Mouse (Mus musculus): ENCODE results near the gene Lcn9. TPM values are rescaled to one million over a fixed set of nuclear protein-coding genes. Genes with fewer than 3 reads are reported as not detected.

Gene Lcn9
- polyA plus RNA-seq (2015; fragmentation: Nextera tagmentation; extraction: Ambion mirVana), result not detected in 2 replicates

GRCm38 (mm10) chr2:25822806-25823205, at the start of gene Lcn9:
TSS of gene Lcn9 (plus strand) at chr2:25823153.
- H3K36me3 ChIP-seq, result no peaks in the 10 kb centered on the region
- no peak within 1 kb of the TSS for H3K9ac ChIP-seq
- no peaks in the 10 kb centered on the region for H3K27me3 ChIP-seq
- no peak within 1 kb of the TSS for H3K4me3 ChIP-seq (replicated peaks)
- no peaks in the 10 kb centered on the region for H3K4me1 ChIP-seq
- H3K27ac ChIP-seq, result no peak within 1 kb of the TSS
- no peaks in the 10 kb centered on the region for H3K9me3 ChIP-seq (replicated peaks)
- ATAC-seq (replicated peaks; ENCODE audit: low FRiP score), result no peak
- 94% methylated on average over 1 of the region's 1 CpGs for WGBS
- no peak within 1 kb of the TSS for H3K4me2 ChIP-seq

DNA sequence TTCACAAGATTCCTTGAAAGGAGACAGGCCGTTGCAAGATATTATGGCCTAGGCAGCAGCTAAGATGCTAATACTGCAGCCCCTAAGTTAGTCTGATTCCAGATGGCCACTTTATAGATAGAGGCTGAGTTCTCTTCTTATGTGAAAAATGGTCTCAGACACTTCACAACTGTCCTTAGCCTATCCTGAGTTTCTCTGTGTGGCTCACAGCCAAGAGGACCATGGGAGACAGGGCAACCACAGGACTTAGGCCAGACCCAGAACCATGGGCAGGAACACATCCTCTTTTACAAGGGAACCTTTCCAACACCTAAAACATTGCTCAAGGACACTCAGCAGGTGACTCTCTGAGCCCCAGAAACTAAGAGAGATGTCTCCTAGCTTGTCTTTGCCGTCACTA, 49.4 kb upstream of the Lcn9 start:
- no peak overlapping the region for H3K9ac ChIP-seq
- no peaks in the 10 kb centered on the region for H3K36me3 ChIP-seq
- no peak overlapping the region for H3K4me2 ChIP-seq
- 91% methylated on average over 2 of the region's 2 CpGs for WGBS
- H3K27me3 ChIP-seq, result no peaks in the 10 kb centered on the region
- H3K4me3 ChIP-seq (replicated peaks), result no peak overlapping the region
- H3K4me1 ChIP-seq, result no peaks in the 10 kb centered on the region
- no peaks in the 10 kb centered on the region for H3K9me3 ChIP-seq (replicated peaks)
- no peak for ATAC-seq (replicated peaks; ENCODE audit: low FRiP score)
- no peak overlapping the region for H3K27ac ChIP-seq

DNA sequence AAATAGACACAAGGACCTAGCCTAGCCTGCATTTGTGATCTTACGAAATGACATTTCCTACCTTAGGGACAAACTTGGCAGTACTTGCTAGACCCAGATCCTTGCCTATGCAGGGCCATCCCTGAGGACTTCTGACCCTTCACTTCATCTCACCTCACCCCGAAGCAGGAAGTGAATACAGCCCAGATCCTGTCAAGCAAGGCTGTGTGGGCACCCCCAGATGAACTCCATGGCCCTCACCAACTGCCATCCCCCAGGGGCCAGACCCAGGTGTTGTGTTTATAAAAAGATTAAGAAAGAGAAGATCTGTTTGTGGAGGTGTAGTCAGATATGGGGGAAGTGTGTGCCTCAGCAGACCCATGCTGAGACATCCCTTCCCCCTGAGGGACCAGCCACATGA, 48.3 kb upstream of the Lcn9 start:
- H3K27ac ChIP-seq, result no peak overlapping the region

DNA sequence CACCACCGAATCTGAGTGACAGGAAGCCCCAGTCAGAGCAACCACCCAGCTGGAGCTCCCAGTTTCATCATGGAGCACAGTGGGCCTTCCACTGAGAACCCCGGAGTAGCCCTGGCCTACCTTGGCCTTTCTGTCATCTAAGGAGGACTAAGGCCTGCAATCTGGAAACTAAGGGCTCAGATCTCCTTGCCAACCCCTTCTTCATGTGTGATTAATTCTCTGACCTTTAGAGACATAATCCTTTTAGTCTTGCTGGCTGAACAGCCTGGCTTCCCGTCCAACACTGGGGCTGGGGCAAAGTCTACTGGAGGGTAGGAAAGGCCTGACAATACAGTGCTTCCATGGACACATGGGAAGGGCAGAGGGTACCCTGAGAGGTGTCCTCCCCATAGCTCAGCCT, 47.0 kb upstream of the Lcn9 start:
- H3K27me3 ChIP-seq, result no peaks in the 10 kb centered on the region

More for the DNA sequence above, 48.3 kb upstream of the Lcn9 start:
- 82% methylated on average over 2 of the region's 2 CpGs for WGBS
- Histone ChIP-seq H3K36me3 (no peaks in the 10 kb centered on the region), H3K4me1 (no peaks in the 10 kb centered on the region), H3K9me3 (replicated peaks) (no peaks in the 10 kb centered on the region), H3K27me3 (no peaks in the 10 kb centered on the region), H3K4me2 (no peak overlapping the region), H3K4me3 (replicated peaks) (no peak overlapping the region), H3K9ac (no peak overlapping the region)
- ATAC-seq (replicated peaks; ENCODE audit: low FRiP score), result no peak

DNA sequence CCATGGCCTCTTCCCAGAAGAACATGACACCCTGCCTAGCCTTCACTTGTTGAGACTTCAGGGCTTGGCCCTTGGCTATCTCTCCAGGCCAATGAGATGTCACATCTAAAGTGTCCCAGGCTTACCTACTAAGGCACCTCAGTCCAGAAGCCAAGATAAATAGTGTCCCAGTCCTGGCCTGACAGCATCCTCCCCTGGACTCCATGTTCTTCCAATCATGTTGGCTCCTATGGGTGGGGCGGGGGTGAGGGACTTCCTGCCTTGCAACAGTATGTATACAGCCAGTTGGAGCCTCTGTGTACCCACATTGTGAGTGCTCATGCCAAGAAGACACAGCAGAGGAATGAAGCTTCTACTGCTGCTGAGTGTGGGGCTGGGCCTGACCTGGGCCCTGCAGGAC, 46.2 kb upstream of the Lcn9 start, which contains the start of gene Lcn11:
Gene Lcn11 (plus strand): TSS at position 301 of the 400 bp plus-strand sequence.
- Histone ChIP-seq H3K4me1 (no peaks in the 10 kb centered on the region), H3K36me3 (no peaks in the 10 kb centered on the region), H3K27ac (no peak within 1 kb of the TSS), H3K4me2 (no peak within 1 kb of the TSS), H3K4me3 (replicated peaks) (no peak within 1 kb of the TSS), H3K9me3 (replicated peaks) (no peaks in the 10 kb centered on the region), H3K9ac (no peak within 1 kb of the TSS), H3K27me3 (no peaks in the 10 kb centered on the region)
- WGBS, result 93% methylated on average over 1 of the region's 1 CpGs
- ATAC-seq (replicated peaks; ENCODE audit: low FRiP score), result no peak

More for the DNA sequence above, 47.0 kb upstream of the Lcn9 start:
- Histone ChIP-seq H3K4me2 (no peak overlapping the region), H3K27ac (no peak overlapping the region), H3K4me1 (no peaks in the 10 kb centered on the region), H3K36me3 (no peaks in the 10 kb centered on the region), H3K4me3 (replicated peaks) (no peak overlapping the region), H3K9ac (no peak overlapping the region), H3K9me3 (replicated peaks) (no peaks in the 10 kb centered on the region)
- no peak for ATAC-seq (replicated peaks; ENCODE audit: low FRiP score)
- 56% methylated on average over 3 of the region's 3 CpGs for WGBS

- H3K27ac ChIP-seq, result no peak overlapping the region
- H3K27me3 ChIP-seq, result no peaks in the 10 kb centered on the region
- no peak overlapping the region for H3K4me3 ChIP-seq (replicated peaks)
- WGBS, result 88% methylated on average over 9 of the region's 9 CpGs
- no peaks in the 10 kb centered on the region for H3K4me1 ChIP-seq
- no peak overlapping the region for H3K4me2 ChIP-seq
- H3K9me3 ChIP-seq (replicated peaks), result no peaks in the 10 kb centered on the region
- no peak for ATAC-seq (replicated peaks; ENCODE audit: low FRiP score)
- H3K36me3 ChIP-seq, result no peaks in the 10 kb centered on the region
- H3K9ac ChIP-seq, result no peak overlapping the region
Measured at GRCm38 (mm10) chr2:25779076-25779475, 43.9 kb upstream of the Lcn9 start.

GRCm38 (mm10) chr2:25780921-25781320, 42.0 kb upstream of the Lcn9 start:
- Histone ChIP-seq H3K4me1 (no peaks in the 10 kb centered on the region), H3K9me3 (replicated peaks) (no peaks in the 10 kb centered on the region), H3K4me2 (no peak overlapping the region), H3K36me3 (no peaks in the 10 kb centered on the region), H3K9ac (no peak overlapping the region), H3K4me3 (replicated peaks) (no peak overlapping the region), H3K27ac (no peak overlapping the region), H3K27me3 (no peaks in the 10 kb centered on the region)
- WGBS, result 36% methylated on average over 4 of the region's 4 CpGs
- ATAC-seq (replicated peaks; ENCODE audit: low FRiP score), result no peak

GRCm38 (mm10) chr2:25781957-25782356, 41.0 kb upstream of the Lcn9 start, which contains the start of gene Gm13539:
TSS of gene Gm13539 (plus strand) at chr2:25782257.
- H3K36me3 ChIP-seq, result no peaks in the 10 kb centered on the region
- no peak within 1 kb of the TSS for H3K4me3 ChIP-seq (replicated peaks)
- no peak within 1 kb of the TSS for H3K27ac ChIP-seq
- H3K4me1 ChIP-seq, result no peaks in the 10 kb centered on the region
- 93% methylated on average over 3 of the region's 3 CpGs for WGBS
- no peak for ATAC-seq (replicated peaks; ENCODE audit: low FRiP score)
- H3K9me3 ChIP-seq (replicated peaks), result no peaks in the 10 kb centered on the region
- no peak within 1 kb of the TSS for H3K9ac ChIP-seq
- no peaks in the 10 kb centered on the region for H3K27me3 ChIP-seq
- H3K4me2 ChIP-seq, result no peak within 1 kb of the TSS

GRCm38 (mm10) chr2:25785573-25786322, 37.2 kb upstream of the Lcn9 start:
- Histone ChIP-seq H3K4me2 (no peak overlapping the region), H3K4me1 (no peaks in the 10 kb centered on the region), H3K9ac (no peak overlapping the region), H3K27ac (no peak overlapping the region), H3K36me3 (no peaks in the 10 kb centered on the region), H3K4me3 (replicated peaks) (no peak overlapping the region), H3K27me3 (no peaks in the 10 kb centered on the region), H3K9me3 (replicated peaks) (no peaks in the 10 kb centered on the region)
- 75% methylated on average over 5 of the region's 5 CpGs for WGBS
- no peak for ATAC-seq (replicated peaks; ENCODE audit: low FRiP score)

- H3K9ac ChIP-seq, result no peak overlapping the region
- no peaks in the 10 kb centered on the region for H3K4me1 ChIP-seq
- H3K4me3 ChIP-seq (replicated peaks), result no peak overlapping the region
- no peaks in the 10 kb centered on the region for H3K36me3 ChIP-seq
- 77% methylated on average over 3 of the region's 3 CpGs for WGBS
- no peaks in the 10 kb centered on the region for H3K27me3 ChIP-seq
- no peak for ATAC-seq (replicated peaks; ENCODE audit: low FRiP score)
- no peaks in the 10 kb centered on the region for H3K9me3 ChIP-seq (replicated peaks)
- H3K4me2 ChIP-seq, result no peak overlapping the region
- H3K27ac ChIP-seq, result no peak overlapping the region
Measured at GRCm38 (mm10) chr2:25789092-25789491, 33.9 kb upstream of the Lcn9 start.

DNA sequence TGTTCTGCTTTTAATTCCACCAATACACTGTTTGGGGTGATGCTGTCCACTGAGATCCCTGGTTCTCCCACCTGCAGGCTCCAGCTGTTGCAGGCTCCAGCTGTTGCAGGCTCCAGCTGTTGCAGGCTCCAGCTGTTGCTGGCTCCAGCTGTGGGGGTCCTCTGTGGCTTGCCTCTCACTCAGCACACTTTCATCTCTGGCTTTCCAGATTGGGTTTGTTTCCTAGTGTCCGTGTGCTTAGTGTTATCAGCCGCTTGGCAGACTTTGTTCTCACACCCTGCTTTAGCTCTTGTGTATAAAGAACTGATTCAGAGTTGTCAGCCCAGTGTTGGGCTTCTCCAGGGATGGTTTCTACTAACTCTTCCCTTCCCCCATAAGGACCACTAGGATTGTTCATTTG, 25.3 kb upstream of the Lcn9 start:
- no peaks in the 10 kb centered on the region for H3K9me3 ChIP-seq (replicated peaks)
- H3K36me3 ChIP-seq, result no peaks in the 10 kb centered on the region
- H3K4me2 ChIP-seq, result no peak overlapping the region
- H3K4me1 ChIP-seq, result no peaks in the 10 kb centered on the region
- WGBS, result 28% methylated on average over 2 of the region's 2 CpGs
- H3K27ac ChIP-seq, result no peak overlapping the region
- H3K4me3 ChIP-seq (replicated peaks), result no peak overlapping the region
- ATAC-seq (replicated peaks; ENCODE audit: low FRiP score), result no peak
- no peak overlapping the region for H3K9ac ChIP-seq
- no peaks in the 10 kb centered on the region for H3K27me3 ChIP-seq

DNA sequence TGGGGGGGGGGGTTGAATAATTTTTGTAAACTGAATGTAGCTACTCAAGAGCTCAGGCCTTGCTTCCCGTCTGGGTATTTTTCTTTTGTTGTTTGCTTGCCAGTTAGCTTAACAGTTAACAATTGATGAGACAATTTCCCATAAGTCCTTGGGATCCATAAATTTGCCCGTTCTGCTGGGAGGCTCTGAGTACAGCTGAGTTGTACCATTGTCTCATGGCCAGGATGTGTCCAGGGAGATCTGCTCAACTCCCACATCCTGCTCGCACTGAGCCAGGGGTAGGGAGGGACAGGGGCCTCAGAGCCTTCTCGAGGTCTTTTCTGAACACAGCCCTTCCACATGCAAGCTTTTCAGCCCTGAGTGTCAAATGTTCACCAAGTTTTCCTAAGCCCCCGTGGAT, 24.9 kb upstream of the Lcn9 start:
- no peak overlapping the region for H3K4me3 ChIP-seq (replicated peaks)
- H3K4me1 ChIP-seq, result no peaks in the 10 kb centered on the region
- WGBS, result 28% methylated on average over 5 of the region's 5 CpGs
- H3K9me3 ChIP-seq (replicated peaks), result no peaks in the 10 kb centered on the region
- H3K9ac ChIP-seq, result no peak overlapping the region
- no peaks in the 10 kb centered on the region for H3K36me3 ChIP-seq
- no peak overlapping the region for H3K27ac ChIP-seq
- no peak for ATAC-seq (replicated peaks; ENCODE audit: low FRiP score)
- H3K4me2 ChIP-seq, result no peak overlapping the region
- H3K27me3 ChIP-seq, result no peaks in the 10 kb centered on the region

DNA sequence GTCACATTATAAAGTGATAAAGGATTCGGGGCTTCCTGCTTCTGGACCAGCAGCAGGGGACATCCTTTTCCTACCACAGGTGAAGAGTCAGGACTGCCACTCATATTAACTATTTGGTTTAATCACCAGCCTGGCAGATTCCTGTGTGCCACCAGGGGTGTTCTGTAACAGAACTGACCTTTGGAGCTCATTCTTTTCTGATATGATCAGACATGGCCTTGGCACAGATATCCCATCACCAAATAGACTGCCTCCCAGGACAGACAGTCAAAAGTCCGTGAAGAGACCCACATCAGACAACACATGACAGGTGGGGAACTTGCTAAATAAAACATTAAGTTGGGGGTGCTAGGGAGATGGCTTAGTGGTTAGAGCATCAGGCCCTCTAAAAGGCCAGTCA, 11.2 kb upstream of the Lcn9 start:
- WGBS, result 75% methylated on average over 2 of the region's 2 CpGs
- H3K9ac ChIP-seq, result no peak overlapping the region
- no peak overlapping the region for H3K27ac ChIP-seq
- no peaks in the 10 kb centered on the region for H3K9me3 ChIP-seq (replicated peaks)
- no peaks in the 10 kb centered on the region for H3K4me1 ChIP-seq
- no peak for ATAC-seq (replicated peaks; ENCODE audit: low FRiP score)
- no peak overlapping the region for H3K4me3 ChIP-seq (replicated peaks)
- H3K36me3 ChIP-seq, result no peaks in the 10 kb centered on the region
- H3K4me2 ChIP-seq, result no peak overlapping the region
- H3K27me3 ChIP-seq, result no peaks in the 10 kb centered on the region

Data from kidney, embryonic 15.5 days (tissue).